Mouse (Mus musculus) layer of hippocampus, postnatal 25 days (tissue): ENCODE data around the gene Dcun1d2. TPM values are rescaled to one million over a fixed set of nuclear protein-coding genes. Genes with fewer than 3 reads are reported as not detected.

ENCODE experiments used
- DNase-seq, 2 experiments: peaks; one replicate each; pipeline ENCODE4 v3.0.0; 2022; ENCODE audit warnings: mixed read lengths in 2 of 2, low spot score in 1 of 2; ENCODE audit errors: extremely low spot score in 1 of 2
- total RNA-seq, 2 experiments: library from RNA; stranded (reverse); gene quantifications; 2 replicates each; pipeline ENCODE4 v1.2.3; 2021

Gene Dcun1d2
- total RNA-seq, 2 experiments from 2014 or later: 33.6 to 35.6 TPM

GRCm38 (mm10) chr8:13208627-13209355, 79.1 kb downstream of the Dcun1d2 start:
- no peak for DNase-seq

- DNase-seq: no peak
These were observed 81.6 kb downstream of the Dcun1d2 start for GRCm38 (mm10) chr8:13206290-13206689.

Other genes starting within 250 kb of the Dcun1d2 start
- gene Proz, start 227.2 kb downstream of the Dcun1d2 start, total RNA-seq: not detected
- 10 to 100 TPM; 28.8 to 32.0 TPM for gene Pcid2, start 182.7 kb downstream of the Dcun1d2 start, total RNA-seq
- gene Cul4a, start 182.5 kb downstream of the Dcun1d2 start, total RNA-seq: 10 to 100 TPM; 55.8 to 64.4 TPM
- gene Lamp1, start 129.0 kb downstream of the Dcun1d2 start, total RNA-seq: 100 to 1,000 TPM; 283 to 311 TPM
- gene Grtp1, start 87.5 kb downstream of the Dcun1d2 start, total RNA-seq: 1 to 10 TPM; 5.2 TPM
- gene Adprhl1, start 34.0 kb downstream of the Dcun1d2 start, total RNA-seq: 1 to 10 TPM; 1.3 to 1.4 TPM
- gene Tmco3, start 59 bp upstream of the Dcun1d2 start, total RNA-seq: 10 to 100 TPM; 42.7 to 49.5 TPM
- gene Tfdp1, start 50.6 kb upstream of the Dcun1d2 start, total RNA-seq: 10 to 100 TPM; 67.2 to 68.9 TPM
- not detected for gene Atp4b, start 108.7 kb upstream of the Dcun1d2 start, total RNA-seq
- not detected for gene Grk1, start 117.0 kb upstream of the Dcun1d2 start, total RNA-seq
- gene Tmem255b, start 147.1 kb upstream of the Dcun1d2 start, total RNA-seq: 1 to 10 TPM; 5.7 to 7.4 TPM
- 10 to 100 TPM; 89.4 to 94.4 TPM for gene Gas6, start 206.4 kb upstream of the Dcun1d2 start, total RNA-seq